Mouse (Mus musculus) lung, embryonic 14.5 days (tissue): ENCODE data around the gene Spn. TPM values are rescaled to one million over a fixed set of nuclear protein-coding genes. Genes with fewer than 3 reads are reported as not detected.
A peak's percentile ranks its signal among the peaks of the same experiment; 100 is the strongest.

Experiments used
- ATAC-seq: fragments of 200-750 bp; cut with Nextera tagmentation; 2 replicates; pipeline ENCODE4 v1.8.0; 2017; ENCODE audit warnings: mild to moderate bottlenecking, moderate TSS enrichment, moderate library complexity; ENCODE audit not compliant: insufficient read depth
- DNase-seq: peaks from one replicate; pipeline ENCODE4 v3.0.0-alpha.2; 2015
- H3K27ac ChIP-seq: fragments of 300-500 bp; sonication (generic); 2 replicates; pipeline ENCODE4 v1.5.1; 2014; ENCODE audit warnings: low read depth, mild to moderate bottlenecking, moderate library complexity
- H3K27me3 ChIP-seq: fragments of 300-500 bp; sonication (generic); 2 replicates; pipeline ENCODE4 v1.6.1; 2014; ENCODE audit warnings: low read length, control low read depth; ENCODE audit not compliant: insufficient read depth
- H3K36me3 ChIP-seq: fragments of 300-500 bp; sonication (generic); 2 replicates; pipeline ENCODE4 v1.6.1; 2014; ENCODE audit warnings: control low read depth; ENCODE audit not compliant: insufficient read depth
- H3K4me1 ChIP-seq: fragments of 300-500 bp; sonication (generic); 2 replicates; pipeline ENCODE4 v1.6.1; 2014; ENCODE audit warnings: antibody characterized with exemption, control low read depth; ENCODE audit not compliant: insufficient read depth
- H3K4me2 ChIP-seq: fragments of 300-500 bp; sonication (generic); 2 replicates; pipeline ENCODE4 v1.6.1; 2014; ENCODE audit warnings: mild to moderate bottlenecking
- H3K4me3 ChIP-seq: fragments of 300-500 bp; sonication (generic); 2 replicates; pipeline ENCODE4 v1.5.1; 2014; ENCODE audit warnings: low read depth, low read length
- H3K9ac ChIP-seq: fragments of 300-500 bp; sonication (generic); 2 replicates; pipeline ENCODE4 v1.6.1; 2014
- H3K9me3 ChIP-seq: fragments of 300-500 bp; sonication (generic); 2 replicates; pipeline ENCODE4 v1.6.1; 2016; ENCODE audit warnings: low read depth, low read length, control low read depth
- CTCF ChIP-seq: IDR thresholded peaks from 2 replicates; pipeline ENCODE4 v1.5.1; 2016; ENCODE audit warnings: antibody characterized with exemption, low read depth
- WGBS: fragments of 180-500 bp; shearing (Covaris S2); extraction: QIAGEN DNeasy Blood & Tissue Kit; methylation state at CpG from one replicate; pipeline ENCODE4 v1.1.7; 2014; 5-methylcytosine and 5-hydroxymethylcytosine counted together
- polyA plus RNA-seq: library from polyadenylated mRNA; unstranded; fragments of >200 nt; fragmentation: Nextera tagmentation; extraction: Ambion mirVana; gene quantifications from 2 replicates; pipeline ENCODE4 v1.2.1, GENCODE M21; 2014

The Spn gene
- polyA plus RNA-seq, 1 experiment from 2014 or later = not detected

- no peak for ATAC-seq
- no peak for TF ChIP-seq CTCF
- 51% methylated on average over 3 of the region's 3 CpGs for WGBS
- H3K27me3 ChIP-seq = no peaks in the 10 kb centered on the region
- H3K4me3 ChIP-seq = no peak overlapping the region
- no peak overlapping the region for H3K27ac ChIP-seq
- no peaks in the 10 kb centered on the region for H3K9me3 ChIP-seq
- H3K36me3 ChIP-seq = no peaks in the 10 kb centered on the region
- H3K9ac ChIP-seq = no peak overlapping the region
- no peak overlapping the region for H3K4me2 ChIP-seq
- DNase-seq = peak; percentile 53
- no peaks in the 10 kb centered on the region for H3K4me1 ChIP-seq
Measured at GRCm38 (mm10) chr7:127153477-127153876, 15.9 kb upstream of the Spn start.

- no peak overlapping the region for H3K27ac ChIP-seq
- H3K4me1 ChIP-seq = no peaks in the 10 kb centered on the region; the same call in 1 of the 2 replicates
- no peak for TF ChIP-seq CTCF
- no peaks in the 10 kb centered on the region for H3K27me3 ChIP-seq
- no peak for DNase-seq
- H3K9me3 ChIP-seq = no peaks in the 10 kb centered on the region
- H3K9ac ChIP-seq = no peak overlapping the region
- no peak for ATAC-seq
- 82% methylated on average over 6 of the region's 6 CpGs for WGBS
- H3K36me3 ChIP-seq = no peaks in the 10 kb centered on the region
- no peak overlapping the region for H3K4me3 ChIP-seq
- no peak overlapping the region for H3K4me2 ChIP-seq
Measured at GRCm38 (mm10) chr7:127152464-127152863, 14.8 kb upstream of the Spn start.

- DNase-seq (peak; percentile 63), ATAC-seq (peak; percentile 63)
- Histone ChIP-seq H3K9me3 (no peaks in the 10 kb centered on the region), H3K36me3 (no peaks in the 10 kb centered on the region), H3K9ac (no peak overlapping the region), H3K27ac (no peak overlapping the region), H3K4me1 (no peaks in the 10 kb centered on the region; the same call in 1 of the 2 replicates), H3K4me2 (no peak overlapping the region), H3K27me3 (no peaks in the 10 kb centered on the region), H3K4me3 (no peak overlapping the region)
- WGBS = 34% methylated on average over 3 of the region's 3 CpGs
- no peak for TF ChIP-seq CTCF
Measured at GRCm38 (mm10) chr7:127147901-127148300, 10.3 kb upstream of the Spn start.

GRCm38 (mm10) chr7:127146267-127146603 lies 8.6 kb upstream of the Spn start:
- no peak overlapping the region for H3K27ac ChIP-seq
- DNase-seq (no peak), ATAC-seq (no peak)
- H3K4me1 ChIP-seq = no peaks in the 10 kb centered on the region; the same call in 1 of the 2 replicates
- H3K9me3 ChIP-seq = no peaks in the 10 kb centered on the region
- H3K36me3 ChIP-seq = no peaks in the 10 kb centered on the region
- H3K4me2 ChIP-seq = no peak overlapping the region
- H3K4me3 ChIP-seq = no peak overlapping the region
- H3K9ac ChIP-seq = no peak overlapping the region
- 70% methylated on average over 2 of the region's 2 CpGs for WGBS
- no peak for TF ChIP-seq CTCF
- no peaks in the 10 kb centered on the region for H3K27me3 ChIP-seq

- H3K9me3 ChIP-seq = no peaks in the 10 kb centered on the region
- H3K27me3 ChIP-seq = no peaks in the 10 kb centered on the region
- H3K4me1 ChIP-seq = no peaks in the 10 kb centered on the region; the same call in 1 of the 2 replicates
- H3K9ac ChIP-seq = no peak overlapping the region
- DNase-seq = no peak
- H3K4me2 ChIP-seq = no peak overlapping the region
- no peaks in the 10 kb centered on the region for H3K36me3 ChIP-seq
- 50% methylated on average over 9 of the region's 9 CpGs for WGBS
- ATAC-seq = no peak
- H3K4me3 ChIP-seq = no peak overlapping the region
- no peak for TF ChIP-seq CTCF
- no peak overlapping the region for H3K27ac ChIP-seq
Measured at GRCm38 (mm10) chr7:127145387-127146266, 8.0 kb upstream of the Spn start.

GRCm38 (mm10) chr7:127144412-127144811 lies 6.8 kb upstream of the Spn start:
- no peak for DNase-seq
- 74% methylated on average over 7 of the region's 7 CpGs for WGBS
- no peak for TF ChIP-seq CTCF

GRCm38 (mm10) chr7:127142666-127143065 lies 5.0 kb upstream of the Spn start:
- H3K27ac ChIP-seq = no peak overlapping the region
- no peak overlapping the region for H3K4me2 ChIP-seq
- no peaks in the 10 kb centered on the region for H3K36me3 ChIP-seq
- H3K9ac ChIP-seq = no peak overlapping the region
- H3K27me3 ChIP-seq = no peaks in the 10 kb centered on the region
- 79% methylated on average over 4 of the region's 4 CpGs for WGBS
- no peak overlapping the region for H3K4me3 ChIP-seq
- H3K4me1 ChIP-seq = no peaks in the 10 kb centered on the region; the same call in 1 of the 2 replicates
- no peaks in the 10 kb centered on the region for H3K9me3 ChIP-seq
- no peak for TF ChIP-seq CTCF
- ATAC-seq (no peak), DNase-seq (no peak)

More at GRCm38 (mm10) chr7:127144412-127144811, 6.8 kb upstream of the Spn start:
- H3K27ac ChIP-seq = no peak overlapping the region
- H3K4me3 ChIP-seq = no peak overlapping the region
- H3K4me2 ChIP-seq = no peak overlapping the region
- H3K36me3 ChIP-seq = no peaks in the 10 kb centered on the region
- H3K9me3 ChIP-seq = no peaks in the 10 kb centered on the region
- H3K4me1 ChIP-seq = no peaks in the 10 kb centered on the region; the same call in 1 of the 2 replicates
- H3K9ac ChIP-seq = no peak overlapping the region
- no peak for ATAC-seq
- no peaks in the 10 kb centered on the region for H3K27me3 ChIP-seq
